Mouse (Mus musculus): ENCODE data around the gene Ctf2. TPM values are rescaled to one million over a fixed set of nuclear protein-coding genes. Genes with fewer than 3 reads are reported as not detected.
"Not testable (repeated sequence)": the region's sequence is repeated elsewhere in the genome, so short reads cannot be mapped to it uniquely, and the experiment has no call there.

Ctf2 gene
- 0.18 TPM in 1 of 2 replicates, not detected in the other for polyA plus RNA-seq (2015; fragmentation: Nextera tagmentation; extraction: Ambion mirVana)

GRCm38 (mm10) chr7:127732066-127732465 lies at the start of gene Ctf2:
Gene Ctf2, minus strand, starts transcription at chr7:127732166.
- not testable (repeated sequence) for H3K9ac ChIP-seq
- WGBS, result no CpG with 5 or more reads among the region's 5 CpGs

GRCm38 (mm10) chr7:127778350-127778749 lies 46.4 kb upstream of the Ctf2 start:
- Histone ChIP-seq H3K9me3 (no peaks in the 10 kb centered on the region), H3K9ac (peak overlapping the region; percentile 91), H3K4me3 (peak overlapping the region; percentile 84), H3K27ac (no peak overlapping the region), H3K27me3 (no peaks in the 10 kb centered on the region), H3K4me1 (replicated peaks) (peaks cover 20% of the 10 kb centered on the region), H3K4me2 (peak overlapping the region; percentile 82), H3K36me3 (peaks cover 42% of the 10 kb centered on the region)
- whole genome bisulfite sequencing, result 78% methylated on average over 4 of the region's 4 CpGs
- no peak for ATAC-seq (ENCODE audit: low FRiP score)

More at GRCm38 (mm10) chr7:127732066-127732465, at the start of gene Ctf2:
- H3K4me2 ChIP-seq; H3K4me3 ChIP-seq; H3K9me3 ChIP-seq; H3K27me3 ChIP-seq; H3K4me1 ChIP-seq (replicated peaks); ATAC-seq (ENCODE audit: low FRiP score); H3K27ac ChIP-seq; H3K36me3 ChIP-seq: not testable (repeated sequence)

GRCm38 (mm10) chr7:127777474-127778266 lies 45.7 kb upstream of the Ctf2 start:
- WGBS, result 4% methylated on average over 43 of the region's 66 CpGs
- peak; percentile 39 for ATAC-seq (ENCODE audit: low FRiP score)
- peak overlapping the region; percentile 84 for H3K4me3 ChIP-seq

GRCm38 (mm10) chr7:127776878-127777473 lies 45.0 kb upstream of the Ctf2 start:
- ATAC-seq (ENCODE audit: low FRiP score), result peak; percentile 94
- WGBS, result 0% methylated on average over 56 of the region's 70 CpGs

More at GRCm38 (mm10) chr7:127777474-127778266, 45.7 kb upstream of the Ctf2 start:
- H3K27me3 ChIP-seq, result no peaks in the 10 kb centered on the region
- peaks cover 20% of the 10 kb centered on the region for H3K4me1 ChIP-seq (replicated peaks)
- H3K27ac ChIP-seq, result peak overlapping the region; percentile 98
- peak overlapping the region; percentile 82 for H3K4me2 ChIP-seq
- peaks cover 38% of the 10 kb centered on the region for H3K36me3 ChIP-seq
- peak overlapping the region; percentile 91 for H3K9ac ChIP-seq
- no peaks in the 10 kb centered on the region for H3K9me3 ChIP-seq

GRCm38 (mm10) chr7:127776426-127776825 lies 44.5 kb upstream of the Ctf2 start, which contains the start of gene Setd1a:
Gene Setd1a, plus strand, starts transcription at chr7:127776670.
- Histone ChIP-seq H3K4me2 (peak within 1 kb of the TSS; percentile 82), H3K9ac (peak within 1 kb of the TSS; percentile 91), H3K36me3 (peaks cover 25% of the 10 kb centered on the region), H3K27me3 (no peaks in the 10 kb centered on the region), H3K9me3 (no peaks in the 10 kb centered on the region), H3K4me1 (replicated peaks) (peaks cover 20% of the 10 kb centered on the region), H3K4me3 (peak within 1 kb of the TSS; percentile 84), H3K27ac (peak within 1 kb of the TSS; percentile 98)
- peak; percentile 79 for ATAC-seq (ENCODE audit: low FRiP score)
- under 1% methylated on average over 23 of the region's 23 CpGs for WGBS

More at GRCm38 (mm10) chr7:127776878-127777473, 45.0 kb upstream of the Ctf2 start:
- Histone ChIP-seq H3K9me3 (no peaks in the 10 kb centered on the region), H3K4me1 (replicated peaks) (peaks cover 20% of the 10 kb centered on the region), H3K4me2 (peak overlapping the region; percentile 82), H3K9ac (peak overlapping the region; percentile 91), H3K4me3 (peak overlapping the region; percentile 84), H3K27ac (peak overlapping the region; percentile 98), H3K27me3 (no peaks in the 10 kb centered on the region), H3K36me3 (peaks cover 31% of the 10 kb centered on the region)

- not testable (repeated sequence) for H3K9me3 ChIP-seq; H3K27me3 ChIP-seq; ATAC-seq (ENCODE audit: low FRiP score)
- peak overlapping the region; percentile 98 for H3K27ac ChIP-seq
- WGBS, result 81% methylated on average over 7 of the region's 7 CpGs
- peak overlapping the region; percentile 91 for H3K9ac ChIP-seq
- H3K4me2 ChIP-seq, result peak overlapping the region; percentile 82
- H3K36me3 ChIP-seq, result peaks cover 19% of the 10 kb centered on the region
- H3K4me1 ChIP-seq (replicated peaks), result peaks cover 21% of the 10 kb centered on the region
- peak overlapping the region; percentile 84 for H3K4me3 ChIP-seq
Measured at GRCm38 (mm10) chr7:127775837-127776236, 43.9 kb upstream of the Ctf2 start.

GRCm38 (mm10) chr7:127773664-127774384 lies 41.9 kb upstream of the Ctf2 start:
- Histone ChIP-seq H3K9me3 (no peaks in the 10 kb centered on the region), H3K27ac (no peak overlapping the region), H3K27me3 (no peaks in the 10 kb centered on the region), H3K36me3 (peaks cover 4% of the 10 kb centered on the region), H3K4me3 (no peak overlapping the region), H3K4me1 (replicated peaks) (peaks cover 37% of the 10 kb centered on the region), H3K4me2 (no peak overlapping the region), H3K9ac (peak overlapping the region; percentile 19; the same call in 1 of the 2 replicates)
- no peak for ATAC-seq (ENCODE audit: low FRiP score)
- 46% methylated on average over 9 of the region's 9 CpGs for WGBS

GRCm38 (mm10) chr7:127772557-127772956 lies 40.6 kb upstream of the Ctf2 start:
- Histone ChIP-seq H3K4me1 (replicated peaks) (peaks cover 35% of the 10 kb centered on the region), H3K4me2 (no peak overlapping the region), H3K36me3 (peaks cover 11% of the 10 kb centered on the region), H3K27me3 (no peaks in the 10 kb centered on the region), H3K9ac (no peak overlapping the region), H3K27ac (no peak overlapping the region), H3K9me3 (no peaks in the 10 kb centered on the region), H3K4me3 (no peak overlapping the region)
- WGBS, result 100% methylated on average over 1 of the region's 1 CpGs
- no peak for ATAC-seq (ENCODE audit: low FRiP score)

- Histone ChIP-seq H3K9ac (no peak overlapping the region), H3K4me3 (no peak overlapping the region), H3K4me1 (replicated peaks) (peaks cover 35% of the 10 kb centered on the region), H3K27ac (no peak overlapping the region), H3K36me3 (peaks cover 16% of the 10 kb centered on the region), H3K9me3 (no peaks in the 10 kb centered on the region), H3K27me3 (no peaks in the 10 kb centered on the region), H3K4me2 (no peak overlapping the region)
- ATAC-seq (ENCODE audit: low FRiP score), result no peak
- 87% methylated on average over 3 of the region's 3 CpGs for WGBS
Measured at GRCm38 (mm10) chr7:127772080-127772479, 40.1 kb upstream of the Ctf2 start.

GRCm38 (mm10) chr7:127771262-127771661 lies 39.3 kb upstream of the Ctf2 start:
- no peak overlapping the region for H3K4me3 ChIP-seq
- no peak overlapping the region for H3K27ac ChIP-seq
- H3K9me3 ChIP-seq, result no peaks in the 10 kb centered on the region
- H3K27me3 ChIP-seq, result no peaks in the 10 kb centered on the region
- H3K9ac ChIP-seq, result no peak overlapping the region
- peaks cover 24% of the 10 kb centered on the region for H3K36me3 ChIP-seq
- H3K4me2 ChIP-seq, result peak overlapping the region; percentile 65
- WGBS, result 77% methylated on average over 5 of the region's 5 CpGs
- H3K4me1 ChIP-seq (replicated peaks), result peaks cover 35% of the 10 kb centered on the region
- ATAC-seq (ENCODE audit: low FRiP score), result no peak

GRCm38 (mm10) chr7:127770039-127770905 lies 38.3 kb upstream of the Ctf2 start:
- H3K27me3 ChIP-seq, result no peaks in the 10 kb centered on the region
- H3K4me2 ChIP-seq, result peak overlapping the region; percentile 65
- H3K27ac ChIP-seq, result peak overlapping the region; percentile 75
- peak overlapping the region; percentile 78 for H3K9ac ChIP-seq
- ATAC-seq (ENCODE audit: low FRiP score), result peak; percentile 18; the same call in 1 of the 2 replicates
- WGBS, result 5% methylated on average over 27 of the region's 27 CpGs
- H3K4me3 ChIP-seq, result peak overlapping the region; percentile 43
- H3K9me3 ChIP-seq, result no peaks in the 10 kb centered on the region
- peaks cover 30% of the 10 kb centered on the region for H3K4me1 ChIP-seq (replicated peaks)
- H3K36me3 ChIP-seq, result peaks cover 34% of the 10 kb centered on the region
